Mouse (Mus musculus): ENCODE results near the gene Slc8a3. TPM values are rescaled to one million over a fixed set of nuclear protein-coding genes. Genes with fewer than 3 reads are reported as not detected.
A peak's percentile ranks its signal among the peaks of the same experiment; 100 is the strongest.
"Not testable (repeated sequence)": the region's sequence is repeated elsewhere in the genome, so short reads cannot be mapped to it uniquely, and the experiment has no call there.

The Slc8a3 gene
- polyA plus RNA-seq (2014; fragmentation: Nextera tagmentation; extraction: Ambion mirVana): 4.8 and 7.7 TPM in 2 replicates

DNA sequence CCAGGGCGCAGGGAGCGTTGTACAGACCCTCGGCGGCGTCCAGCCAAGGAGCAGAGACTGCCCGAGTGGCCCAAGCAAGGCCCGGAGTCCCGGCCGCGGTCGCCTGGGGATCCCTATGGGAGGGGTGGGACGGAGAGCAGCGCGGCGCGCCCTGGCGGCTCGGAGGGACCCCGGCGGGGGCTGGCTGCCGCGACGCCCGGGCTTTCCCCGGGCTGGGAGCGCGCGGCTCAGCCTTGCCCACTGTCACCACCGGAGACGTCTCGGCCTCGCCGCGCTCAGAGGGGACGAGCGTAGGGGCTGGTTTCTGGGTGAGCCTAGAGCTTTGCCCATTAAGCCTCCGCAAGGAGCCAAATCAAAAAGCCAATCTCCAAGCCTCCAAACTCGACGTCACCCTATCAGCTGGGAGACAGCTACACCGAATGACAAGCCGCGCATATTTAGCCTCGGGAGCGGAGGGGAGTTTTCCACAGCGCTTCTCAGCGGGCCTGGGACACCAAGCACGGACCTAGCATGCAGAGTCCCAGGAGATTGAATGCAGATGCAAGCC, at the start of gene Slc8a3:
Gene Slc8a3 (minus strand): TSS at position 306 of the 547 bp plus-strand sequence.
- H3K4me2 ChIP-seq (ENCODE audit: low read depth, low read length): peak within 1 kb of the TSS; percentile 99
- no peaks in the 10 kb centered on the region for H3K9me3 ChIP-seq (ENCODE audit: control insufficient read depth, low read length)
- ATAC-seq (ENCODE audit: low read depth) (peak; percentile 63), DNase-seq (ENCODE audit: low spot score) (peak; percentile 62)
- WGBS: 0% methylated on average over 15 of the region's 47 CpGs
- H3K27ac ChIP-seq (replicated peaks; ENCODE audit: low read depth, low read length): peak within 1 kb of the TSS; percentile 75
- no peaks in the 10 kb centered on the region for H3K4me1 ChIP-seq (ENCODE audit: control insufficient read depth, insufficient read depth, low read length)
- H3K9ac ChIP-seq (ENCODE audit: low read depth, low read length): peak within 1 kb of the TSS; percentile 77
- peaks cover 19% of the 10 kb centered on the region for H3K27me3 ChIP-seq (replicated peaks; ENCODE audit: control insufficient read depth, insufficient read depth, low read length)
- no peaks in the 10 kb centered on the region for H3K36me3 ChIP-seq (ENCODE audit: control insufficient read depth, insufficient read depth, low read length)
- peak within 1 kb of the TSS; percentile 65 for H3K4me3 ChIP-seq (ENCODE audit: low read depth, low read length)

DNA sequence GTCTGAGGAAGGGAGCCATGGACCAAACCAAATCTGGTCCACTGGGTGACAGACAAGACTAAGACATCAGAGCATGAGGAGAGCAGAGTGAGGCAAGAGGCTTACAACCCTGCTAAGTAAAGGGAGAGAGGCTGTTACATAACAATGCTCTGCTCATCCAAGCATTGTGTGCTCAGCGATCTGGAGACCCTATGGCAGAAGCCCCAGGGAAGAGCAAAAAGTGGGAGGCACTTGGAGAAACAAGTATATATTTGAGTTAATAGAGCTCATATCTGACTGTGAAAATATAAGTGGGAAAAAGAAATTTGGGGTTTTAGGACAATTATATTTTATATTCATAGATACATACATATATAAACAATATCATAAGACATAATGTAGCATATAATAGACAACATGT, 46.4 kb upstream of the Slc8a3 start, which contains the start of gene Gm4787:
Gene Gm4787 (minus strand): TSS at position 101 of the 400 bp plus-strand sequence.
- not testable (repeated sequence) for H3K36me3 ChIP-seq (ENCODE audit: control insufficient read depth, insufficient read depth, low read length); H3K9me3 ChIP-seq (ENCODE audit: control insufficient read depth, low read length); H3K4me3 ChIP-seq (ENCODE audit: low read depth, low read length); H3K27me3 ChIP-seq (replicated peaks; ENCODE audit: control insufficient read depth, insufficient read depth, low read length); H3K9ac ChIP-seq (ENCODE audit: low read depth, low read length); H3K4me2 ChIP-seq (ENCODE audit: low read depth, low read length); H3K27ac ChIP-seq (replicated peaks; ENCODE audit: low read depth, low read length); ATAC-seq (ENCODE audit: low read depth); H3K4me1 ChIP-seq (ENCODE audit: control insufficient read depth, insufficient read depth, low read length); DNase-seq (ENCODE audit: low spot score)
- 83% methylated on average over 1 of the region's 1 CpGs for WGBS

DNA sequence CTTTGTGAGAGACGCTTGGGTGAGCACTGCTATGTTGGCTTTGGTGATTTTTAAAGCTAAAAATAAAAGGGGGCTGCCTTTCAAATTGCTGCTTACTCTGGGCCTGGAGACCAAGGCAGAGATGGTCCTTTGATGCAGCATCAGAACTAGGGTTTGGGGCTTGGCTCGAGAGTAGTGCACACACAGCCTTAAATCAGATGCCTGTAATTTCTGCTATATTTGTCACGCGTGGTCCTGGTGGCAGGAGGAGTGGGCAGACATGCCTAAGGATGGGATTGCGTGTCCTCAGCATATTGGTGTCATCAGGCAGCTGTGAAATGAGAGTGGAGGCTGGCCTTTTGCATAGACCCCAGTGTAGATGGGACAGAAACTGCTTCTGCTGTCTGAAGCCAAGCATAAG, 861 bp upstream of the Slc8a3 start:
- H3K4me1 ChIP-seq (ENCODE audit: control insufficient read depth, insufficient read depth, low read length): no peaks in the 10 kb centered on the region

DNA sequence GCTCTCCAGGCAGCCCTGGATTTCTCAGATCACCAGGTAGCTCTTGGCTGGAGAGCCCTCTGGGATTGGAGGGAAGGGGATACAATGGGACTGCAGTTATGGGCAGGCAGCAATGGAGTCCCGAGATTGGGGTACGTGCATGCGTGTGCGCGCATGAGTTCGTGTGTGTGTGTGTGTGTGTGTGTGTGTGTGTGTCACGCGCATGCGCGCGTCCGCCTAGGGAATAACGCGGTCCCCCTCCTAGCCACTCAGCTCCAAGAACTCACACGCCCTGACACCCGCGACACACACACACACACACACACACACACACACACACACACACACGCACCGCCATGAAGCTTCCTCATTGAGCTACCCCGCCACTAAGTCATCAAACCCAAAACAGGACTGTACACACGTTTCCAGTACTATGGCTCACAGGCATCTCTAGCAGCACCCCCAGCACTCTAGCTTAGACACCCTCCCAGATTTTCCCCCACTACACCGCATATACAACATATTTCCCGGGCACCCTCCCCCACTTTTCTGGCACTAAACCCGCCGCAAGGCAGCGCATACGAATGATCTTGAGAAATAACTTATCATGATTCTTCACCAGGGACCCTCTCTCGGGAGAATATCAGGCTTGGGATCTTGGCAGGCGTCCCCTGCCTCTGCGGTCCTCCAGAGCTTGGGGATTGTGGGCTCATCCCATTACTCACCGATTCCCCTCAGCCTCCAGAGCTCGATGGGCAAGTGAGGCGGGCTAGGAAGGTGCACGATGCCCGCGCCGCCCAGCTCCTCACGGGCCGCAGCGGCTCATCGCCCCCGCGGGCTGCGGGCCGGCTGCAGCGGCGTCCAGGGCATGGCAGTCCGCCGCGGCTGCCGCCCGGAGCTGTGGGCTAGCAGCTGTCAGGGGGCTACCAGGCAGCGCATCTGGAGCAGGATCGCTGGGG, 774 bp downstream of the Slc8a3 start:
- Histone ChIP-seq H3K4me2 (ENCODE audit: low read depth, low read length) (peak overlapping the region; percentile 99), H3K4me1 (ENCODE audit: control insufficient read depth, insufficient read depth, low read length) (no peaks in the 10 kb centered on the region), H3K4me3 (ENCODE audit: low read depth, low read length) (peak overlapping the region; percentile 65), H3K27ac (replicated peaks; ENCODE audit: low read depth, low read length) (peak overlapping the region; percentile 75), H3K36me3 (ENCODE audit: control insufficient read depth, insufficient read depth, low read length) (no peaks in the 10 kb centered on the region), H3K9ac (ENCODE audit: low read depth, low read length) (peak overlapping the region; percentile 77), H3K9me3 (ENCODE audit: control insufficient read depth, low read length) (no peaks in the 10 kb centered on the region), H3K27me3 (replicated peaks; ENCODE audit: control insufficient read depth, insufficient read depth, low read length) (peaks cover 19% of the 10 kb centered on the region)
- ATAC-seq (ENCODE audit: low read depth): peak; percentile 66
- DNase-seq (ENCODE audit: low spot score): peak; percentile 71
- 1% methylated on average over 41 of the region's 54 CpGs for WGBS

More for the DNA sequence above, 861 bp upstream of the Slc8a3 start:
- Histone ChIP-seq H3K27me3 (replicated peaks; ENCODE audit: control insufficient read depth, insufficient read depth, low read length) (peaks cover 19% of the 10 kb centered on the region), H3K9ac (ENCODE audit: low read depth, low read length) (no peak overlapping the region), H3K4me2 (ENCODE audit: low read depth, low read length) (peak overlapping the region; percentile 99), H3K9me3 (ENCODE audit: control insufficient read depth, low read length) (no peaks in the 10 kb centered on the region), H3K27ac (replicated peaks; ENCODE audit: low read depth, low read length) (no peak overlapping the region), H3K4me3 (ENCODE audit: low read depth, low read length) (peak overlapping the region; percentile 65; the same call in 1 of the 2 replicates), H3K36me3 (ENCODE audit: control insufficient read depth, insufficient read depth, low read length) (no peaks in the 10 kb centered on the region)
- ATAC-seq (ENCODE audit: low read depth) (peak; percentile 19; the same call in 1 of the 2 replicates), DNase-seq (ENCODE audit: low spot score) (peak; percentile 43)
- 59% methylated on average over 5 of the region's 5 CpGs for WGBS

DNA sequence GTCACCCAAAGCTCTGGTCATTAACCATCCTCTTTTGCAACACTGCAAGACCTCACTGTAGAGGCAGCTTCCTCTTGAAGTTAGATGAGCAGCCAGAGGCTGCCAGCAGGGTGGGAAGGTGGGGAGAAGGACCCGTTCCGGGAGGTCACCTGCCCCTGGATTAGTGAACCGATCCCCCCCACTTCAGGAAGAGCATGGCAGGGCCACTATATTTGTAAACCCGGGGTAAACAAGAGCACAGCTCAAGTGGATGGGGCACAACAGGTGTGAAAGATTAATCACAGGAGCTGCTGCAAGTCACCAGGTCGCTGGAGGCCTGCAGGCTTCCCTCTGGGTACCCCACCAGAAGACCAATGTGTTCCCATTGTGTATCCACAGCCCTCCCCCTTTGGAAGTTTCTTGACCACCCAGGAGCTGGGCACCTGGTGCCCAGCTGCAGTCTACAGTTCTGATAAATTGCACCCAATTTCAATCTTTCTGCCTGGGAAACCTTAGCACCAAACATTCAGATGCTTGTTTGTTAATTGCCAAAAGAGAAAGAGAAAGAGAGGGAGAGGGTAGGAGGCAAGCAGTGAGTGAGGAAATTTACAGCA, 1.8 kb downstream of the Slc8a3 start:
- no peak overlapping the region for H3K27ac ChIP-seq (replicated peaks; ENCODE audit: low read depth, low read length)
- no peaks in the 10 kb centered on the region for H3K9me3 ChIP-seq (ENCODE audit: control insufficient read depth, low read length)
- 0 out of 2 replicates have a peak overlapping the region, but pooled peaks have one; percentile 77 for H3K9ac ChIP-seq (ENCODE audit: low read depth, low read length)
- H3K4me3 ChIP-seq (ENCODE audit: low read depth, low read length): peak overlapping the region; percentile 65
- 34% methylated on average over 5 of the region's 5 CpGs for WGBS
- no peaks in the 10 kb centered on the region for H3K36me3 ChIP-seq (ENCODE audit: control insufficient read depth, insufficient read depth, low read length)
- H3K4me2 ChIP-seq (ENCODE audit: low read depth, low read length): peak overlapping the region; percentile 99
- H3K27me3 ChIP-seq (replicated peaks; ENCODE audit: control insufficient read depth, insufficient read depth, low read length): peaks cover 19% of the 10 kb centered on the region
- DNase-seq (ENCODE audit: low spot score): no peak
- H3K4me1 ChIP-seq (ENCODE audit: control insufficient read depth, insufficient read depth, low read length): no peaks in the 10 kb centered on the region
- no peak for ATAC-seq (ENCODE audit: low read depth)

DNA sequence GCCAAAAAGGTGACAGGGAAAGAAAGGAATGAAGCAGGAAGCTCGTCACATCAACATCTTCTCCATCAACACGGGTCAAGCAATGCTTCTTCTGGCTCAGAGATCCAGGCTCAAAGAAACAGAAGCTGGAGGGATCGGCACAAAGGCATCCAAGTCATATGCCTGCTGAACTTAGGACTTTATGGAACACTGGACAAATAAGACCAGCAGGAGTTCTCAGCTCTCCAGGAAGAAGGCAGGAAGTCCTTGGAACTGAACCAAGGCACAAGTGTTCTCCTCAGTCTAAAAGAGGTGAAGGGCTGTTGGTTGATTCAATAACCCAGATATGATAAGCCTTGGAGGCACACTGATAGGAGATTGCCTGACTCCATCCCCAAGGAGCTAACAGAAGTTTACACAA, 8.0 kb downstream of the Slc8a3 start:
- H3K4me3 ChIP-seq (ENCODE audit: low read depth, low read length): no peak overlapping the region
- ATAC-seq (ENCODE audit: low read depth): no peak
- H3K9me3 ChIP-seq (ENCODE audit: control insufficient read depth, low read length): no peaks in the 10 kb centered on the region
- no peak overlapping the region for H3K9ac ChIP-seq (ENCODE audit: low read depth, low read length)
- 0 out of 2 replicates have a peak, but pooled peaks cover 5% of the 10 kb centered on the region for H3K4me1 ChIP-seq (ENCODE audit: control insufficient read depth, insufficient read depth, low read length)
- H3K27me3 ChIP-seq (replicated peaks; ENCODE audit: control insufficient read depth, insufficient read depth, low read length): no peaks in the 10 kb centered on the region
- no peak for DNase-seq (ENCODE audit: low spot score)
- H3K4me2 ChIP-seq (ENCODE audit: low read depth, low read length): no peak overlapping the region
- 87% methylated on average over 3 of the region's 3 CpGs for WGBS
- no peaks in the 10 kb centered on the region for H3K36me3 ChIP-seq (ENCODE audit: control insufficient read depth, insufficient read depth, low read length)
- H3K27ac ChIP-seq (replicated peaks; ENCODE audit: low read depth, low read length): no peak overlapping the region

DNA sequence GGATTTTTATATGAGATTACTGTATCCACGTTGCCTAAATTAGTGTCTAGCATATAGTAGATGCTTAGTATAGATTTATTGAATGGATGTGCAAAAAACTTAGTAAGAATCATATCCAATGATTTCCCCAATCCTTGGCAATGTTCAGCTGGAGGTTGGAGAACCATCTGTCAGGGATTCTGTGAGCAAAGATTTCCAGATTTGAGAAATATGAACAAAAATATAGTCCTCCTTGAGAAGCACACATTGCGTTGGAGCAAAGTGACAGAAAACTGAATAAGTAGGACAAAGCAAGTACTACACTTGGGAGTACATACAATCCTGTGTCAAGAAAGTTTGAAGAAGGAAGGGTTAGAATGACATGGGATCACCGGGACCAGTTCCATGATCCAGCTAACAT, 8.9 kb downstream of the Slc8a3 start:
- ATAC-seq (ENCODE audit: low read depth) (no peak), DNase-seq (ENCODE audit: low spot score) (no peak)
- H3K27ac ChIP-seq (replicated peaks; ENCODE audit: low read depth, low read length): no peak overlapping the region
- H3K4me2 ChIP-seq (ENCODE audit: low read depth, low read length): no peak overlapping the region
- H3K4me1 ChIP-seq (ENCODE audit: control insufficient read depth, insufficient read depth, low read length): 0 out of 2 replicates have a peak, but pooled peaks cover 5% of the 10 kb centered on the region
- H3K27me3 ChIP-seq (replicated peaks; ENCODE audit: control insufficient read depth, insufficient read depth, low read length): no peaks in the 10 kb centered on the region
- H3K9me3 ChIP-seq (ENCODE audit: control insufficient read depth, low read length): no peaks in the 10 kb centered on the region
- H3K4me3 ChIP-seq (ENCODE audit: low read depth, low read length): no peak overlapping the region
- WGBS: 90% methylated on average over 3 of the region's 3 CpGs
- H3K36me3 ChIP-seq (ENCODE audit: control insufficient read depth, insufficient read depth, low read length): no peaks in the 10 kb centered on the region
- no peak overlapping the region for H3K9ac ChIP-seq (ENCODE audit: low read depth, low read length)

DNA sequence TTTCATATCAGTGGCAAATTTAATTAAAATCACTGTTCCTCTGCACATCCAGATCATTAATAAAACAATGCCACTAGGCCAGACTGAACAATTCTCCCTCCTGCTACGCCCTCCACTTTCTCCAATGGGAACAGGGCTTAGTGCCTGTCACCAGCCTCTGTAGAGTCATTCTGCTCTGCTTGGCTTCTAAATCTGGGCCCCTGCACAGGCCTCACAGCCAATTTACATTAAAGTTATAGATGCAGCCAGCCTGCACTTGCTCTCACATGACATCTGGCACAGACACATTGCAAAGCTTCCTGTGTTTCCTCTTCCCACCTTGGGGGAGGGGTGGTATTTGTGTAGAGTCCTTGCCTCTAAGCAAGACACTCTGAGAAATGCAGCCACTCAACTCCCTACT, 12.0 kb downstream of the Slc8a3 start:
- H3K9ac ChIP-seq (ENCODE audit: low read depth, low read length): no peak overlapping the region
- no peak overlapping the region for H3K4me2 ChIP-seq (ENCODE audit: low read depth, low read length)
- ATAC-seq (ENCODE audit: low read depth) (peak; percentile 60; the same call in 1 of the 2 replicates), DNase-seq (ENCODE audit: low spot score) (peak; percentile 68)
- H3K4me1 ChIP-seq (ENCODE audit: control insufficient read depth, insufficient read depth, low read length): 0 out of 2 replicates have a peak, but pooled peaks cover 5% of the 10 kb centered on the region
- WGBS: 76% methylated on average over 1 of the region's 1 CpGs
- no peak overlapping the region for H3K4me3 ChIP-seq (ENCODE audit: low read depth, low read length)
- H3K27me3 ChIP-seq (replicated peaks; ENCODE audit: control insufficient read depth, insufficient read depth, low read length): no peaks in the 10 kb centered on the region
- H3K27ac ChIP-seq (replicated peaks; ENCODE audit: low read depth, low read length): no peak overlapping the region
- no peaks in the 10 kb centered on the region for H3K36me3 ChIP-seq (ENCODE audit: control insufficient read depth, insufficient read depth, low read length)
- no peaks in the 10 kb centered on the region for H3K9me3 ChIP-seq (ENCODE audit: control insufficient read depth, low read length)
